Mouse (Mus musculus) heart, embryonic 15.5 days (tissue): ENCODE results near the gene Gm6176. TPM values are rescaled to one million over a fixed set of nuclear protein-coding genes. Genes with fewer than 3 reads are reported as not detected.
"Not testable (repeated sequence)": the region's sequence is repeated elsewhere in the genome, so short reads cannot be mapped to it uniquely, and the experiment has no call there.

Source experiments
- ATAC-seq: fragments of 200-750 bp; cut with Nextera tagmentation; replicated peaks from 2 replicates; pipeline ENCODE4 v1.8.0; 2017; ENCODE audit warnings: low read depth, moderate TSS enrichment; ENCODE audit not compliant: insufficient number of reproducible peaks, insufficient read depth, low FRiP score
- H3K27ac ChIP-seq: fragments of 300-500 bp; sonication (generic); 2 replicates; pipeline ENCODE4 v1.5.1; 2015; ENCODE audit warnings: mild to moderate bottlenecking, inconsistent platforms
- H3K27me3 ChIP-seq: fragments of 300-500 bp; sonication (generic); 2 replicates; pipeline ENCODE4 v1.6.1; 2015; ENCODE audit warnings: inconsistent platforms
- H3K36me3 ChIP-seq: fragments of 300-500 bp; sonication (generic); 2 replicates; pipeline ENCODE4 v1.6.1; 2015; ENCODE audit warnings: mild to moderate bottlenecking, inconsistent platforms
- H3K4me1 ChIP-seq: fragments of 300-500 bp; sonication (generic); replicated peaks from 2 replicates; pipeline ENCODE4 v1.6.1; 2015; ENCODE audit warnings: inconsistent platforms
- H3K4me2 ChIP-seq: fragments of 300-500 bp; sonication (generic); 2 replicates; pipeline ENCODE4 v1.6.1; 2015; ENCODE audit warnings: inconsistent platforms, mild to moderate bottlenecking, moderate library complexity
- H3K4me3 ChIP-seq: fragments of 300-500 bp; sonication (generic); 2 replicates; pipeline ENCODE4 v1.5.1; 2015; ENCODE audit warnings: mild to moderate bottlenecking, inconsistent platforms
- H3K9ac ChIP-seq: fragments of 300-500 bp; sonication (generic); 2 replicates; pipeline ENCODE4 v1.6.1; 2015; ENCODE audit warnings: mild to moderate bottlenecking, inconsistent platforms
- H3K9me3 ChIP-seq: fragments of 300-500 bp; sonication (generic); replicated peaks from 2 replicates; pipeline ENCODE4 v1.6.1; 2016; ENCODE audit warnings: inconsistent platforms
- WGBS: fragments of 180-500 bp; shearing (Covaris S2); methylation state at CpG from one replicate; pipeline ENCODE4 v1.1.7; 2015; ENCODE audit warnings: mixed read lengths; 5-methylcytosine and 5-hydroxymethylcytosine counted together
- polyA plus RNA-seq: library from polyadenylated mRNA; unstranded; fragments of >200 nt; fragmentation: Nextera tagmentation; extraction: Ambion mirVana; gene quantifications from 2 replicates; pipeline ENCODE4 v1.2.1, GENCODE M21; 2015

Gene Gm6176
- polyA plus RNA-seq: not detected in 2 replicates

- not testable (repeated sequence) for H3K27ac ChIP-seq, H3K36me3 ChIP-seq, H3K9me3 ChIP-seq, H3K4me3 ChIP-seq, H3K9ac ChIP-seq, H3K4me1 ChIP-seq, H3K4me2 ChIP-seq, H3K27me3 ChIP-seq, ATAC-seq
- WGBS: no CpG with 5 or more reads among the region's 1 CpGs
Measured at GRCm38 (mm10) chr7:22056205-22056604, at the start of gene Gm6176. Gene Gm6176, minus strand, starts transcription at chr7:22056305.

GRCm38 (mm10) chr7:22068757-22069156 lies 12.7 kb upstream of the Gm6176 start, which contains the start of gene Vmn1r139:
Gene Vmn1r139, plus strand, starts transcription at chr7:22069057.
- H3K9ac ChIP-seq: not testable (repeated sequence)
- no CpG with 5 or more reads among the region's 7 CpGs for WGBS

GRCm38 (mm10) chr7:22028797-22029196 lies 27.3 kb downstream of the Gm6176 start, which contains the start of gene Vmn1r138:
Gene Vmn1r138, minus strand, starts transcription at chr7:22028897.
- WGBS: no CpG with 5 or more reads among the region's 2 CpGs
- not testable (repeated sequence) for H3K9ac ChIP-seq, H3K4me3 ChIP-seq, H3K36me3 ChIP-seq, H3K27me3 ChIP-seq, H3K4me1 ChIP-seq, H3K9me3 ChIP-seq, ATAC-seq, H3K4me2 ChIP-seq, H3K27ac ChIP-seq

More at GRCm38 (mm10) chr7:22068757-22069156, 12.7 kb upstream of the Gm6176 start, which contains the start of gene Vmn1r139:
- not testable (repeated sequence) for H3K4me1 ChIP-seq, H3K36me3 ChIP-seq, H3K9me3 ChIP-seq, H3K4me3 ChIP-seq, H3K27ac ChIP-seq, H3K27me3 ChIP-seq, H3K4me2 ChIP-seq, ATAC-seq

Other genes with a start within 250 kb of the Gm6176 start
- gene Vmn1r135, start 224.0 kb downstream of the Gm6176 start, polyA plus RNA-seq: not detected in 2 replicates
- not detected in 2 replicates for gene Gm5725, start 212.0 kb downstream of the Gm6176 start, polyA plus RNA-seq
- gene Gm5891, start 135.0 kb downstream of the Gm6176 start, polyA plus RNA-seq: not detected in 2 replicates
- gene Vmn1r137, start 61.7 kb downstream of the Gm6176 start, polyA plus RNA-seq: not detected in 2 replicates
- not detected in 2 replicates for gene Vmn1r138, start 27.4 kb downstream of the Gm6176 start, polyA plus RNA-seq
- not detected in 2 replicates for gene Vmn1r139, start 12.8 kb upstream of the Gm6176 start, polyA plus RNA-seq
- not detected in 2 replicates for gene Gm16451, start 61.9 kb upstream of the Gm6176 start, polyA plus RNA-seq
- not detected in 2 replicates for gene Gm10666, start 78.4 kb upstream of the Gm6176 start, polyA plus RNA-seq
- not detected in 2 replicates for gene Vmn1r142, start 107.7 kb upstream of the Gm6176 start, polyA plus RNA-seq
- not detected in 2 replicates for gene Vmn1r143, start 133.1 kb upstream of the Gm6176 start, polyA plus RNA-seq
- not detected in 2 replicates for gene Gm8653, start 145.0 kb upstream of the Gm6176 start, polyA plus RNA-seq
- gene Gm8453, start 173.2 kb upstream of the Gm6176 start, polyA plus RNA-seq: not detected in 2 replicates